Mouse (Mus musculus): ENCODE data around the gene Trpm2. TPM values are rescaled to one million over a fixed set of nuclear protein-coding genes. Genes with fewer than 3 reads are reported as not detected.

Gene Trpm2
- polyA plus RNA-seq, 1 experiment from 2014 or later = 0.66 TPM

GRCm38 (mm10) chr10:77974811-77975210 is 4.4 kb upstream of the Trpm2 start:
- Histone ChIP-seq H3K27ac (ENCODE audit: low read depth, low read length) (no peak overlapping the region), H3K9me3 (ENCODE audit: control insufficient read depth) (no peaks in the 10 kb centered on the region), H3K27me3 (replicated peaks; ENCODE audit: control insufficient read depth, insufficient read depth, low read length) (peaks cover 6% of the 10 kb centered on the region), H3K9ac (ENCODE audit: low read depth, low read length) (no peak overlapping the region), H3K36me3 (ENCODE audit: control insufficient read depth, insufficient read depth) (no peaks in the 10 kb centered on the region), H3K4me1 (replicated peaks; ENCODE audit: control insufficient read depth, insufficient read depth, low read length) (0 out of 2 replicates have a peak, but pooled peaks cover 4% of the 10 kb centered on the region), H3K4me2 (replicated peaks; ENCODE audit: low read depth) (no peak overlapping the region), H3K4me3 (ENCODE audit: low read depth, low read length) (no peak overlapping the region)
- WGBS = 58% methylated on average over 5 of the region's 5 CpGs
- no peak for TF ChIP-seq CTCF (IDR thresholded peaks at IDR 0.05; ENCODE audit: low read depth)
- no peak for ATAC-seq

- WGBS = 68% methylated on average over 5 of the region's 5 CpGs
- Histone ChIP-seq H3K4me1 (replicated peaks; ENCODE audit: control insufficient read depth, insufficient read depth, low read length) (0 out of 2 replicates have a peak, but pooled peaks cover 4% of the 10 kb centered on the region), H3K36me3 (ENCODE audit: control insufficient read depth, insufficient read depth) (no peaks in the 10 kb centered on the region), H3K9ac (ENCODE audit: low read depth, low read length) (no peak overlapping the region), H3K4me2 (replicated peaks; ENCODE audit: low read depth) (no peak overlapping the region), H3K4me3 (ENCODE audit: low read depth, low read length) (no peak overlapping the region), H3K27ac (ENCODE audit: low read depth, low read length) (no peak overlapping the region), H3K27me3 (replicated peaks; ENCODE audit: control insufficient read depth, insufficient read depth, low read length) (peaks cover 10% of the 10 kb centered on the region), H3K9me3 (ENCODE audit: control insufficient read depth) (no peaks in the 10 kb centered on the region)
- TF ChIP-seq CTCF (IDR thresholded peaks at IDR 0.05; ENCODE audit: low read depth) = no peak
- no peak for ATAC-seq
Observed at GRCm38 (mm10) chr10:77974323-77974722, 4.0 kb upstream of the Trpm2 start.

- peak; percentile 47 for TF ChIP-seq CTCF (IDR thresholded peaks at IDR 0.05; ENCODE audit: low read depth)
- no peak overlapping the region for H3K27ac ChIP-seq (ENCODE audit: low read depth, low read length)
- H3K36me3 ChIP-seq (ENCODE audit: control insufficient read depth, insufficient read depth) = no peaks in the 10 kb centered on the region
- no peak overlapping the region for H3K9ac ChIP-seq (ENCODE audit: low read depth, low read length)
- H3K4me1 ChIP-seq (replicated peaks; ENCODE audit: control insufficient read depth, insufficient read depth, low read length) = no peaks in the 10 kb centered on the region
- no peak overlapping the region for H3K4me2 ChIP-seq (replicated peaks; ENCODE audit: low read depth)
- H3K4me3 ChIP-seq (ENCODE audit: low read depth, low read length) = no peak overlapping the region
- H3K9me3 ChIP-seq (ENCODE audit: control insufficient read depth) = no peaks in the 10 kb centered on the region
- 67% methylated on average over 17 of the region's 17 CpGs for WGBS
- peaks cover 16% of the 10 kb centered on the region for H3K27me3 ChIP-seq (replicated peaks; ENCODE audit: control insufficient read depth, insufficient read depth, low read length)
- ATAC-seq = no peak
Observed at GRCm38 (mm10) chr10:77971709-77972553, 1.6 kb upstream of the Trpm2 start.

GRCm38 (mm10) chr10:77971191-77971590 is 828 bp upstream of the Trpm2 start:
- Histone ChIP-seq H3K27me3 (replicated peaks; ENCODE audit: control insufficient read depth, insufficient read depth, low read length) (peaks cover 16% of the 10 kb centered on the region), H3K4me3 (ENCODE audit: low read depth, low read length) (no peak overlapping the region), H3K4me2 (replicated peaks; ENCODE audit: low read depth) (no peak overlapping the region), H3K27ac (ENCODE audit: low read depth, low read length) (no peak overlapping the region), H3K4me1 (replicated peaks; ENCODE audit: control insufficient read depth, insufficient read depth, low read length) (no peaks in the 10 kb centered on the region), H3K9me3 (ENCODE audit: control insufficient read depth) (no peaks in the 10 kb centered on the region), H3K9ac (ENCODE audit: low read depth, low read length) (no peak overlapping the region), H3K36me3 (ENCODE audit: control insufficient read depth, insufficient read depth) (no peaks in the 10 kb centered on the region)
- WGBS = 72% methylated on average over 10 of the region's 10 CpGs
- ATAC-seq = no peak
- TF ChIP-seq CTCF (IDR thresholded peaks at IDR 0.05; ENCODE audit: low read depth) = no peak

GRCm38 (mm10) chr10:77969973-77970325 is 414 bp downstream of the Trpm2 start:
- H3K36me3 ChIP-seq (ENCODE audit: control insufficient read depth, insufficient read depth) = no peaks in the 10 kb centered on the region
- no peaks in the 10 kb centered on the region for H3K4me1 ChIP-seq (replicated peaks; ENCODE audit: control insufficient read depth, insufficient read depth, low read length)
- no peak overlapping the region; the same call in 1 of the 2 replicates for H3K4me2 ChIP-seq (replicated peaks; ENCODE audit: low read depth)
- 17% methylated on average over 8 of the region's 8 CpGs for whole genome bisulfite sequencing
- no peak overlapping the region for H3K27ac ChIP-seq (ENCODE audit: low read depth, low read length)
- no peaks in the 10 kb centered on the region for H3K9me3 ChIP-seq (ENCODE audit: control insufficient read depth)
- no peak overlapping the region for H3K9ac ChIP-seq (ENCODE audit: low read depth, low read length)
- TF ChIP-seq CTCF (IDR thresholded peaks at IDR 0.05; ENCODE audit: low read depth) = no peak
- no peak for ATAC-seq
- peaks cover 16% of the 10 kb centered on the region for H3K27me3 ChIP-seq (replicated peaks; ENCODE audit: control insufficient read depth, insufficient read depth, low read length)
- peak overlapping the region; percentile 12; the same call in 1 of the 2 replicates for H3K4me3 ChIP-seq (ENCODE audit: low read depth, low read length)

- Histone ChIP-seq H3K27me3 (replicated peaks; ENCODE audit: control insufficient read depth, insufficient read depth, low read length) (peaks cover 16% of the 10 kb centered on the region), H3K4me1 (replicated peaks; ENCODE audit: control insufficient read depth, insufficient read depth, low read length) (no peaks in the 10 kb centered on the region), H3K4me2 (replicated peaks; ENCODE audit: low read depth) (peak overlapping the region; percentile 55), H3K9me3 (ENCODE audit: control insufficient read depth) (no peaks in the 10 kb centered on the region), H3K4me3 (ENCODE audit: low read depth, low read length) (peak overlapping the region; percentile 12; the same call in 1 of the 2 replicates), H3K27ac (ENCODE audit: low read depth, low read length) (no peak overlapping the region), H3K36me3 (ENCODE audit: control insufficient read depth, insufficient read depth) (no peaks in the 10 kb centered on the region), H3K9ac (ENCODE audit: low read depth, low read length) (no peak overlapping the region)
- 9% methylated on average over 26 of the region's 26 CpGs for WGBS
- ATAC-seq = no peak
- no peak for TF ChIP-seq CTCF (IDR thresholded peaks at IDR 0.05; ENCODE audit: low read depth)
Observed at GRCm38 (mm10) chr10:77969274-77969972, 940 bp downstream of the Trpm2 start.
